Mouse (Mus musculus) neural tube, embryonic 14.5 days (tissue): Measurements from ENCODE around the gene Myoc. TPM values are rescaled to one million over a fixed set of nuclear protein-coding genes. Genes with fewer than 3 reads are reported as not detected.

Experiments
- ATAC-seq: fragments of 200-750 bp; cut with Nextera tagmentation; 2 replicates; pipeline ENCODE4 v1.8.0; 2017; ENCODE audit warnings: low read depth, mild to moderate bottlenecking, moderate TSS enrichment, moderate library complexity
- H3K27ac ChIP-seq: fragments of 300-500 bp; sonication (generic); 2 replicates; pipeline ENCODE4 v1.5.1; 2014; ENCODE audit warnings: low read depth, mild to moderate bottlenecking, control low read depth, low read length, moderate library complexity, mixed read lengths
- H3K27me3 ChIP-seq: fragments of 300-500 bp; sonication (generic); 2 replicates; pipeline ENCODE4 v1.6.1; 2014; ENCODE audit warnings: low read length; ENCODE audit not compliant: control insufficient read depth, insufficient read depth
- H3K36me3 ChIP-seq: fragments of 300-500 bp; sonication (generic); 2 replicates; pipeline ENCODE4 v1.6.1; 2014; ENCODE audit warnings: low read length, mixed read lengths; ENCODE audit not compliant: control insufficient read depth, insufficient read depth
- H3K4me1 ChIP-seq: fragments of 300-500 bp; sonication (generic); 2 replicates; pipeline ENCODE4 v1.6.1; 2014; ENCODE audit warnings: low read length; ENCODE audit not compliant: control insufficient read depth, insufficient read depth
- H3K4me2 ChIP-seq: fragments of 300-500 bp; sonication (generic); 2 replicates; pipeline ENCODE4 v1.6.1; 2014; ENCODE audit warnings: mild to moderate bottlenecking, low read depth, low read length, control low read depth
- H3K4me3 ChIP-seq: fragments of 300-500 bp; sonication (generic); 2 replicates; pipeline ENCODE4 v1.5.1; 2014; ENCODE audit warnings: low read depth, low read length, control low read depth, mixed read lengths
- H3K9ac ChIP-seq: fragments of 300-500 bp; sonication (generic); replicated peaks from 2 replicates; pipeline ENCODE4 v1.6.1; 2014; ENCODE audit warnings: low read depth, mild to moderate bottlenecking, control low read depth, low read length, mixed read lengths
- H3K9me3 ChIP-seq: fragments of 300-500 bp; sonication (generic); 2 replicates; pipeline ENCODE4 v1.6.1; 2016; ENCODE audit warnings: low read length; ENCODE audit not compliant: control insufficient read depth
- WGBS: fragments of 180-500 bp; shearing (Covaris S2); extraction: QIAGEN DNeasy Blood & Tissue Kit; methylation state at CpG from one replicate; pipeline ENCODE4 v1.1.7; 2014; 5-methylcytosine and 5-hydroxymethylcytosine counted together
- polyA plus RNA-seq: library from polyadenylated mRNA; unstranded; fragments of >200 nt; fragmentation: Nextera tagmentation; extraction: Ambion mirVana; gene quantifications from 2 replicates; pipeline ENCODE4 v1.2.1, GENCODE M21; 2014

Gene Myoc
- not detected in 2 replicates for polyA plus RNA-seq

DNA sequence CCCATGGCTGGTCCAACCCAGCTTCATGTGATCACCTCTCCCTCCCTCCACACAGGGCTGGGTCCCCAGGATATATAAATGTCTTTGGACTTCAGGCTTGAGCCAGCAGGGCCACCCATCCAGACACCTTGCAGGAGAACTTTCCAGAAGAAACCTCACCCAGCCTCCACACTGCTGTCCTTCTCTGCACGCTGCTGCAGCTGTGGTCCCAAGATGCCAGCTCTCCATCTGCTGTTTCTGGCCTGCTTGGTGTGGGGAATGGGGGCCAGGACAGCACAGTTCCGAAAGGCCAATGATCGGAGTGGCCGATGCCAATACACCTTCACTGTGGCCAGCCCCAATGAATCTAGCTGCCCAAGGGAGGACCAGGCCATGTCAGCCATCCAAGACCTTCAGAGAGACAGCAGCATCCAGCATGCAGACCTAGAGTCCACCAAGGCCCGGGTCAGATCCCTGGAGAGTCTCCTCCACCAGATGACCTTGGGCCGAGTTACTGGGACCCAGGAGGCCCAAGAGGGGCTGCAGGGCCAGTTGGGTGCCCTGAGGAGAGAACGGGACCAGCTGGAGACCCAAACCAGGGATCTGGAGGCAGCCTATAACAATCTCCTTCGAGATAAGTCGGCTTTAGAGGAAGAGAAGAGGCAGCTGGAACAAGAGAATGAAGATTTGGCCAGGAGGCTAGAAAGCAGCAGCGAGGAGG is at the start of gene Myoc:
Myoc (plus strand) TSS at position 105 of the 700 bp plus-strand sequence.
- no peak for ATAC-seq
- WGBS, result 88% methylated on average over 10 of the region's 10 CpGs

DNA sequence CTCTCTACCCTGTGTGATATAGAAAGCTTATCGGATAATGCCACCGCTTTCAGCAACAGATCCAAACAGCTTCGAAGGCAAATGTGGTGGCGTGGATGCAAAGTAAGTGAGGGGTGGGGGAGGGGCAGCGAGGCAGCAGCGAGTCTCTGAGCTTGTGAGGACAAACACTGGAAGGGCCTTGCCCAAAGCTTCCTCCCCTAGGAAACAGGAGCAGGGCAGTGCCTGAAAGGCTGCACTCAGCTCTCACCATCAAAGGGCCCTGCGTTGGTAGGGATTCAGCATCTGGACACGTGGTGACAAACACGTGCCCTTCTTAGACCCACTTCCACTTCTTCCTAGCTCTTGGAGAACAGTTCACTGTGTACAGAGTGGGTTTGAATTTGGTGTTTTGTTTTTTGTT is 49.5 kb upstream of the Myoc start:
- ATAC-seq, result peak; percentile 84
- H3K9me3 ChIP-seq, result no peaks in the 10 kb centered on the region
- H3K4me3 ChIP-seq, result no peak overlapping the region
- WGBS, result 9% methylated on average over 9 of the region's 9 CpGs
- H3K4me1 ChIP-seq, result no peaks in the 10 kb centered on the region
- no peak overlapping the region for H3K4me2 ChIP-seq
- H3K36me3 ChIP-seq, result no peaks in the 10 kb centered on the region
- H3K9ac ChIP-seq, result no peak overlapping the region
- H3K27ac ChIP-seq, result no peak overlapping the region
- H3K27me3 ChIP-seq, result no peaks in the 10 kb centered on the region

More for the DNA sequence above, at the start of gene Myoc:
- no peaks in the 10 kb centered on the region for H3K27me3 ChIP-seq
- H3K4me3 ChIP-seq, result no peak within 1 kb of the TSS
- no peak within 1 kb of the TSS for H3K4me2 ChIP-seq
- no peak within 1 kb of the TSS for H3K9ac ChIP-seq
- H3K9me3 ChIP-seq, result no peaks in the 10 kb centered on the region
- no peaks in the 10 kb centered on the region for H3K4me1 ChIP-seq
- no peak within 1 kb of the TSS for H3K27ac ChIP-seq
- H3K36me3 ChIP-seq, result no peaks in the 10 kb centered on the region

DNA sequence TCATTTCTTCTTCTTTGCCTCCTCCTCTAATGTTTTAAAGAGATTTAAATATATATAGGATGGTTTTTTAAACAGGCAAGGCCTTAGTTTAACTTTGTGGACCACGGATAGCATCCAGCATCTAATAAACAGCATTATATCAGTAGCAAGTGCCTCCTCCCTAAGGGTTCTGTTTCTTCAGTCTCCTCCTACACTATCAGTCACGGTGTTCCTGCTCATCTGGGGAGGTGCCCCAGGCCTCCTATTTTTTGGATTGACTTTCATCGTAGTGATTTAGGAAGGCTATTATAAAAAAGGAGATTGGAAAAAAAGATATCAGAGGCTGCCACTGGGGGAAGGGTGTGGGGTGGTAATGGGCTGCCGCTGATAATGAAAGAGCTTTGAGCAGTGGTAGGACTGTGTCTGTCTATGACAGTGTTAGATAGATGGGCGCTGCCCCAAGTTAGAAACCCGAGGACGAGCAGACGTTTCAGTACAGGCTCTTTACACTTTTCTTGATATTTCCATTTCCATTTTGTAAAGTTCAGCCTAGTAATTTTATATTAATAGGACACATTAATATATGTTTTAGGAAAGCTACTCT is 48.4 kb upstream of the Myoc start:
- WGBS, result 43% methylated on average over 8 of the region's 8 CpGs
- ATAC-seq, result peak; percentile 48; the same call in 1 of the 2 replicates
- Histone ChIP-seq H3K4me1 (no peaks in the 10 kb centered on the region), H3K4me3 (no peak overlapping the region), H3K27me3 (no peaks in the 10 kb centered on the region), H3K4me2 (no peak overlapping the region), H3K36me3 (no peaks in the 10 kb centered on the region), H3K27ac (no peak overlapping the region), H3K9me3 (no peaks in the 10 kb centered on the region), H3K9ac (no peak overlapping the region)

DNA sequence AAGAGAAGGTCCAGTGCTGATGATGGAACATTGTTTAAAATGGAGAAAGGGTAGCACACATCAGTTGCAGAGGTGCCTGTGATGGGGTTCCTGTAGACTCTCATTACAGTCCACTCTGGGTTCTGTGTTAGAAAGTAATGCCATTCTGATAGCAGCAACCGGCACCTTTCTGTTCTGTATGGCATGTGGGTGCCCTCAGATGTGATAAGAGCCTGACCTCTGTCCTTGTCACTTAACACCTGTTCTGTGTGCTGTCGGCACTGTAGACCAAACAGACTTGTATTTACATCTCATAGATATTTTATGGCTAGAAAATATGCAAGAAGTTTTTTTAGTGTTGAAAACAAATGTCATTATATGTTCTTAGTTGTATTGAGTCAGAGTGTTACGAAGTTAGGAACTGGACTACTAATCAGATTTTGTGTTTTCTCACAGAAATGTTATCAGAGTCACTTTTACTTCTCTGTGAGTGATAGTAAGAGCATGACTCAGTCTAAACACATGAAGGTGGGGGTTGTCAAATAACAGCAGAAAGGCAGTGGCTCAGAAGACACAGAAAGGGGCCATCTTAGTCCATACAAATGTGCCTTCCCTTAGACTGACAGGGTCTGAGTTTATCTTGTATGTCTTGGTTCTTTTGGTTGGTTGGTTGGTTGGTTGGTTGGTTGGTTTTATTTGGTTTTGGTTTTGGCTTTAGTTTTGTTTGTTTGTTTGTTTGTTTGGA is 41.4 kb upstream of the Myoc start:
- Histone ChIP-seq H3K4me3 (no peak overlapping the region), H3K4me1 (no peaks in the 10 kb centered on the region), H3K36me3 (peaks cover 4% of the 10 kb centered on the region; the same call in 1 of the 2 replicates), H3K9me3 (no peaks in the 10 kb centered on the region), H3K9ac (no peak overlapping the region), H3K27me3 (no peaks in the 10 kb centered on the region), H3K4me2 (no peak overlapping the region), H3K27ac (no peak overlapping the region)
- 95% methylated on average over 3 of the region's 3 CpGs for WGBS
- no peak for ATAC-seq

DNA sequence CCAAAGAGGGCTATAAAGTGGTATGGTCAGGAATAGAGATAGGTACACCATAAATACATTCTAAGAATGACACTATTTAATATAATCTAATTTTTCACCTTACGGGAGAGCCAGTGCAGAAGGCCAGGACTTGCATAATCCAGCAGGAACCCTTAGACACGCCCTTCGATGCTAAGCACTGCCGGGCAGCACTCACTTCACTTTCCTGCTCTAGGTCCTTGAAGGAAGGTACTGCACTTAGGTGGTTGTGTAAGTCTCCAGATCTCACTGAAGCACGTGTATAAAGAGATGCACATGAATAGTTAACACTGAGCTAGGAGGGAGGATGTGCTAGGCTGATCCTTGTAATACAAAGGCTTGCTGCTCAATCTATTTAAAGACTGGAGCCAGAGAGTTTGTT is 39.3 kb upstream of the Myoc start:
- Histone ChIP-seq H3K27ac (no peak overlapping the region), H3K4me3 (no peak overlapping the region), H3K9ac (no peak overlapping the region), H3K27me3 (no peaks in the 10 kb centered on the region), H3K4me1 (no peaks in the 10 kb centered on the region), H3K9me3 (no peaks in the 10 kb centered on the region), H3K4me2 (no peak overlapping the region), H3K36me3 (peaks cover 4% of the 10 kb centered on the region; the same call in 1 of the 2 replicates)
- ATAC-seq, result no peak
- 85% methylated on average over 5 of the region's 5 CpGs for WGBS

DNA sequence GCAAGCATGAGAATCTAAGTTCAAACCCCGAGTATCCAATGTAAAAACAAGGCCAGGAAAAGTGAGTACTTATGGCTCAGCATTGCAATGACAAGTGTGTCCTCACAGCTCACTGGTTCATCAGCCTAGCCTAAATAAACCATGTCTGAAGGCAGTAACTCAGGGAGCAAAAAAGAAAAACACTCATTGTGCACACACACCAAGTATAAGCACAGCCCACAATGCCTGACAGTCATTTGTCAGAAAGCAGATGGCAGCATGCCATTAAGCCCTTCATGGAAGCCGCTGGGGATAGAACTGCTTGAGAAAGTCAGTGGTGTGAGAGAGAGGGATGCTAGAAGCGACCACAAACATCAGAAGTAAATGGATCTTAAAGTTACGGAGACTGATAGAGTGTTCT is 37.7 kb upstream of the Myoc start:
- peak; percentile 84 for ATAC-seq
- H3K4me3 ChIP-seq, result no peak overlapping the region
- H3K27me3 ChIP-seq, result no peaks in the 10 kb centered on the region
- no peaks in the 10 kb centered on the region for H3K4me1 ChIP-seq
- peaks cover 4% of the 10 kb centered on the region; the same call in 1 of the 2 replicates for H3K36me3 ChIP-seq
- H3K27ac ChIP-seq, result no peak overlapping the region; the same call in 1 of the 2 replicates
- H3K9ac ChIP-seq, result no peak overlapping the region
- 19% methylated on average over 4 of the region's 4 CpGs for whole genome bisulfite sequencing
- H3K9me3 ChIP-seq, result no peaks in the 10 kb centered on the region
- no peak overlapping the region for H3K4me2 ChIP-seq

DNA sequence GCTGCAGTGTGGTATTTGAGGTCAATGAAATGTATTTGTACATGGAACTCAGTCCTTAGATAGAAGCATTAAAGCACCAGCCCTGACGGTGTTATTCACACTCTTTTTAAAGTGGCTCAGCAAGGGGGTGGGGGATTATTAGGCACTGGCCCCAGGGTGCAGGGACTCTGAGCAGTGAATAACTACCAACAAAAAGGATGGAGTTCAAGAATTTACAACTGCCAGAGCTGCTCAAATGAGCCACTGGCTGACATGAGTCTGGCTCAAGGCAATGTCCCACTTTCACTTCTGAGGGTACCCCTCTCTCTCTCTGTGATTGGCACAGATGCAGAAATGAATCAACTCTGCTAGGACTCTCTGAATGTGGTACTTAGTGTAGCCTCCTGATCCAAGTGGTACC is 30.8 kb upstream of the Myoc start:
- Histone ChIP-seq H3K36me3 (no peaks in the 10 kb centered on the region), H3K4me3 (no peak overlapping the region), H3K9me3 (no peaks in the 10 kb centered on the region), H3K27ac (no peak overlapping the region), H3K4me1 (no peaks in the 10 kb centered on the region), H3K4me2 (no peak overlapping the region), H3K27me3 (no peaks in the 10 kb centered on the region), H3K9ac (no peak overlapping the region)
- ATAC-seq, result no peak
- 7% methylated on average over 1 of the region's 1 CpGs for WGBS

DNA sequence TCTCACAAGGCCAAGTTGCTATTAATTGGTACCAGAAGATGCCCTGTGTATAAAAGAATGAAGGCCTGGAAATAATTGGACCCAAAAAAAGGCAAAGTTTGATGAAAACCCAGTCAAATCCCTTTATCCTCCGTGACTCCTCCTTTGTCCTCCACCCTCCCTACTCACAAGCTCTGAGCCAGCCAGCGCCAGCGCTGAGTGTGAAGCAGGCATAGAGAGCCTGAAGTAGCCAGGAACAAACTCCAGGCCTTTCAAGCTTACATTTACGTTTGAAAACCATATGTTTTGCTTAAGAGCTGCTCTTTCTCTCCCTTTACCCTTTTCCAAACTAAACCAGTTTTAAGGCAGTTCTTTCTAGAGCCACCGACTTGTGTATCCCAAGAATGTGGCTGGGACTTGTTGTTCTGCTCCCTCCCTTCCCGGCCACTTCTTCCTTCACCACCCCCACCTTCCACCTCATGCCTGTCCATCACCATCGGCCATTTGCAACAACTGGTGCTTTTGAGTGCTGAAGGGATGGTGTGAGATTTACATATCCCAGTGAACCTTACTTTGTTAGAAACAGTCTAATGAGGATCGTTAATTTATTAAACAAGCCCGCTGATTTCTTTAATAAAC is 29.2 kb upstream of the Myoc start:
- Histone ChIP-seq H3K4me1 (no peaks in the 10 kb centered on the region), H3K27me3 (no peaks in the 10 kb centered on the region), H3K9ac (no peak overlapping the region), H3K36me3 (no peaks in the 10 kb centered on the region), H3K9me3 (no peaks in the 10 kb centered on the region), H3K4me2 (no peak overlapping the region), H3K27ac (no peak overlapping the region), H3K4me3 (no peak overlapping the region)
- no peak for ATAC-seq
- 52% methylated on average over 9 of the region's 9 CpGs for WGBS

DNA sequence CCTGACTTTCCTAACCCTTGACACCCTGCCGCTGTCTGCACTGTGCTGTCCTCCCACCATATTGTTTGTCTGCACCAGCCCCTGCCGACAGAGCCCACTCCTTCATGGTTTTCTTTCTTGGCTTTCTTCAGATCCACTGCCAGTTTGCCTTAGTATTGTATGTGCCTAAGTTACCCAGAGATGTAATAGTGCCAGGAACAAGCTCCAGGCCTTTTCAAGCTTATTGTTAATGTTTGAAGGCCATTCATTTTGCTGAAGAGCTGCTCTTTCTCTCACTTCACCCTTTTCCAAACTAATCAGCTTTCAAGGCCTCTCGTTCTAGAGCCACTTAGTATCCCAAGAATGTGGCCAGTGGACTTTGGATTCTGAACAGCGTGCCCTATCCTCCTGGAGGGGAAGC is 27.8 kb upstream of the Myoc start:
- Histone ChIP-seq H3K9ac (no peak overlapping the region), H3K27me3 (no peaks in the 10 kb centered on the region), H3K27ac (no peak overlapping the region), H3K9me3 (no peaks in the 10 kb centered on the region), H3K36me3 (no peaks in the 10 kb centered on the region), H3K4me3 (no peak overlapping the region), H3K4me1 (no peaks in the 10 kb centered on the region), H3K4me2 (no peak overlapping the region)
- 45% methylated on average over 4 of the region's 4 CpGs for WGBS
- no peak for ATAC-seq
